In genomic region chr6:101322580-101322979, GRCm38 (mm10) we compare ENCODE assay signal across 25 mouse cellular contexts. TPM values are rescaled to one million over a fixed set of nuclear protein-coding genes. Genes with fewer than 3 reads are reported as not detected.
"Had no signal": no experiment of that assay in that cellular context is flagged by ENCODE, and none has a peak within 500 bp of the region (broad histone marks: within the 10 kb centered on the region; RNA-seq: fewer than 3 reads in every experiment).

No protein-coding gene starts in this region.

- H3K4me3 ChIP-seq: heart, embryonic 10.5 days; heart, embryonic 12.5 days; hindbrain, embryonic 13.5 days; hindbrain, embryonic 15.5 days; kidney, embryonic 15.5 days; left cerebral cortex, adult 2 months; limb, embryonic 13.5 days; limb, embryonic 15.5 days; liver, embryonic 12.5 days had no signal

- H3K36me3 ChIP-seq: heart, embryonic 10.5 days; heart, embryonic 12.5 days; hindbrain, embryonic 13.5 days; hindbrain, embryonic 15.5 days; kidney, embryonic 15.5 days; limb, embryonic 13.5 days; limb, embryonic 15.5 days; liver, embryonic 12.5 days had no signal

- DNase-seq: gastrocnemius, postnatal 10 days; gastrocnemius, postnatal 25 days; heart, adult 18-20 months; heart, postnatal 10 days; heart, postnatal 36 days; kidney, adult 11 months; kidney, adult 2 months; kidney, adult 9 months; kidney, postnatal 14 days; kidney, postnatal 36 days; layer of hippocampus, adult 9-11 months; left cerebral cortex, postnatal 4 days had no signal

- H3K27ac ChIP-seq: heart, embryonic 10.5 days; hindbrain, embryonic 13.5 days; hindbrain, embryonic 15.5 days; hindbrain, postnatal 0 days; kidney, embryonic 15.5 days; kidney, postnatal 0 days; left cerebral cortex, adult 2 months; limb, embryonic 13.5 days; limb, embryonic 15.5 days; liver, embryonic 12.5 days; liver, embryonic 14.5 days had no signal

- H3K27me3 ChIP-seq: heart, embryonic 12.5 days; hindbrain, embryonic 13.5 days; hindbrain, embryonic 15.5 days; kidney, embryonic 15.5 days; limb, embryonic 13.5 days; limb, embryonic 15.5 days; liver, embryonic 12.5 days had no signal

- H3K4me1 ChIP-seq: liver, embryonic 12.5 days had no signal

RNA-seq across cellular contexts. Expression of gene Pdzrn3, which starts 55.1 kb away (rescaled TPM):
- total RNA-seq: hematopoietic stem cell, adult 5-6 weeks had no signal
